Mouse (Mus musculus) embryonic facial prominence, embryonic 10.5 days (tissue): ENCODE measurements at regions not wholly inside any gene's neighbourhood (a gene's known extent, or its start where the extent isn't known, plus 50 kb on each side); places are given as distances from the start of the nearest gene placed in this dataset.

Source experiments
- DNase-seq: peaks from one replicate; pipeline ENCODE4 v3.0.0-alpha.2; 2017; ENCODE audit warnings: low spot score
- H3K27ac ChIP-seq: fragments of 300-500 bp; sonication (generic); replicated peaks from 2 replicates; pipeline ENCODE4 v1.5.1; 2016; ENCODE audit warnings: mild to moderate bottlenecking
- H3K27me3 ChIP-seq: fragments of 300-500 bp; sonication (generic); replicated peaks from 2 replicates; pipeline ENCODE4 v1.6.1; 2016; ENCODE audit warnings: low read depth, mild to moderate bottlenecking; ENCODE audit not compliant: poor library complexity, severe bottlenecking
- H3K36me3 ChIP-seq: fragments of 300-500 bp; sonication (generic); replicated peaks from 2 replicates; pipeline ENCODE4 v1.6.1; 2016; ENCODE audit warnings: mild to moderate bottlenecking, moderate library complexity
- H3K4me1 ChIP-seq: fragments of 300-500 bp; sonication (generic); 2 replicates; pipeline ENCODE4 v1.6.1; 2016
- H3K4me3 ChIP-seq: fragments of 300-500 bp; sonication (generic); 2 replicates; pipeline ENCODE4 v1.5.1; 2016; ENCODE audit warnings: mild to moderate bottlenecking, moderate library complexity
- H3K9me3 ChIP-seq: fragments of 300-500 bp; sonication (generic); 2 replicates; pipeline ENCODE4 v1.6.1; 2016; ENCODE audit warnings: mild to moderate bottlenecking
- WGBS: fragments of 180-500 bp; shearing (Covaris S2); methylation state at CpG from one replicate; pipeline ENCODE4 v1.1.7; 2016; 5-methylcytosine and 5-hydroxymethylcytosine counted together

GRCm38 (mm10) chr8:26438246-26438862 is 319.0 kb downstream of the Gm45692 start:
- peak overlapping the region; percentile 27; the same call in 1 of the 2 replicates for H3K27ac ChIP-seq
- no peaks in the 10 kb centered on the region for H3K9me3 ChIP-seq
- H3K27me3 ChIP-seq = no peaks in the 10 kb centered on the region
- H3K4me3 ChIP-seq = no peak overlapping the region
- WGBS = 88% methylated on average over 15 of the region's 15 CpGs
- H3K36me3 ChIP-seq = no peaks in the 10 kb centered on the region
- peaks cover 34% of the 10 kb centered on the region for H3K4me1 ChIP-seq
- no peak for DNase-seq

- no peaks in the 10 kb centered on the region for H3K27me3 ChIP-seq
- DNase-seq = no peak
- H3K27ac ChIP-seq = peak overlapping the region; percentile 63
- no peak overlapping the region for H3K4me3 ChIP-seq
- H3K9me3 ChIP-seq = no peaks in the 10 kb centered on the region
- H3K36me3 ChIP-seq = no peaks in the 10 kb centered on the region
- H3K4me1 ChIP-seq = peaks cover 34% of the 10 kb centered on the region
- WGBS = 62% methylated on average over 16 of the region's 16 CpGs
These were observed 319.5 kb downstream of the Gm45692 start for GRCm38 (mm10) chr8:26438877-26439276.

GRCm38 (mm10) chr8:26441268-26442030 is 322.1 kb downstream of the Gm45692 start:
- 79% methylated on average over 12 of the region's 12 CpGs for WGBS
- Histone ChIP-seq H3K36me3 (no peaks in the 10 kb centered on the region), H3K9me3 (no peaks in the 10 kb centered on the region), H3K27me3 (no peaks in the 10 kb centered on the region), H3K4me1 (peaks cover 23% of the 10 kb centered on the region), H3K27ac (no peak overlapping the region), H3K4me3 (no peak overlapping the region)
- no peak for DNase-seq

- Histone ChIP-seq H3K4me3 (no peak overlapping the region), H3K4me1 (peaks cover 16% of the 10 kb centered on the region), H3K27me3 (no peaks in the 10 kb centered on the region), H3K27ac (no peak overlapping the region), H3K36me3 (no peaks in the 10 kb centered on the region), H3K9me3 (no peaks in the 10 kb centered on the region)
- peak; percentile 79 for DNase-seq
- WGBS = 36% methylated on average over 4 of the region's 4 CpGs
These were observed 323.7 kb downstream of the Gm45692 start for GRCm38 (mm10) chr8:26443041-26443440.

GRCm38 (mm10) chr8:26443735-26444134 is 324.4 kb downstream of the Gm45692 start:
- Histone ChIP-seq H3K9me3 (no peaks in the 10 kb centered on the region), H3K27me3 (no peaks in the 10 kb centered on the region), H3K4me1 (peaks cover 11% of the 10 kb centered on the region), H3K36me3 (no peaks in the 10 kb centered on the region), H3K27ac (no peak overlapping the region), H3K4me3 (no peak overlapping the region)
- DNase-seq = no peak
- WGBS = 91% methylated on average over 11 of the region's 11 CpGs

GRCm38 (mm10) chr8:26445991-26446390 is 326.7 kb downstream of the Gm45692 start:
- H3K27ac ChIP-seq = no peak overlapping the region
- H3K4me3 ChIP-seq = no peak overlapping the region
- peaks cover 22% of the 10 kb centered on the region for H3K4me1 ChIP-seq
- no peak for DNase-seq
- H3K36me3 ChIP-seq = no peaks in the 10 kb centered on the region
- H3K27me3 ChIP-seq = no peaks in the 10 kb centered on the region
- WGBS = 84% methylated on average over 4 of the region's 4 CpGs
- no peaks in the 10 kb centered on the region for H3K9me3 ChIP-seq

GRCm38 (mm10) chr8:26447886-26448640 is 328.7 kb downstream of the Gm45692 start:
- 86% methylated on average over 8 of the region's 8 CpGs for WGBS
- Histone ChIP-seq H3K4me3 (no peak overlapping the region), H3K4me1 (peaks cover 32% of the 10 kb centered on the region), H3K27me3 (0 out of 2 replicates have a peak, but pooled peaks cover 3% of the 10 kb centered on the region), H3K9me3 (no peaks in the 10 kb centered on the region), H3K36me3 (no peaks in the 10 kb centered on the region), H3K27ac (no peak overlapping the region)
- no peak for DNase-seq

GRCm38 (mm10) chr8:26449291-26449690 is 330.0 kb downstream of the Gm45692 start:
- no peaks in the 10 kb centered on the region for H3K9me3 ChIP-seq
- no peak for DNase-seq
- no peaks in the 10 kb centered on the region for H3K36me3 ChIP-seq
- H3K4me1 ChIP-seq = peaks cover 38% of the 10 kb centered on the region
- 88% methylated on average over 7 of the region's 7 CpGs for WGBS
- 0 out of 2 replicates have a peak, but pooled peaks cover 3% of the 10 kb centered on the region for H3K27me3 ChIP-seq
- H3K27ac ChIP-seq = no peak overlapping the region
- no peak overlapping the region for H3K4me3 ChIP-seq

GRCm38 (mm10) chr8:26450543-26450942 is 331.2 kb downstream of the Gm45692 start:
- peak; percentile 81 for DNase-seq
- no peaks in the 10 kb centered on the region for H3K9me3 ChIP-seq
- WGBS = 36% methylated on average over 10 of the region's 10 CpGs
- peaks cover 38% of the 10 kb centered on the region for H3K4me1 ChIP-seq
- H3K36me3 ChIP-seq = no peaks in the 10 kb centered on the region
- H3K4me3 ChIP-seq = no peak overlapping the region
- peak overlapping the region; percentile 85 for H3K27ac ChIP-seq
- H3K27me3 ChIP-seq = peaks cover 7% of the 10 kb centered on the region; the same call in 1 of the 2 replicates

- WGBS = 65% methylated on average over 5 of the region's 5 CpGs
- Histone ChIP-seq H3K27me3 (peaks cover 7% of the 10 kb centered on the region; the same call in 1 of the 2 replicates), H3K27ac (peak overlapping the region; percentile 85), H3K36me3 (no peaks in the 10 kb centered on the region), H3K4me3 (no peak overlapping the region), H3K9me3 (no peaks in the 10 kb centered on the region), H3K4me1 (peaks cover 38% of the 10 kb centered on the region)
- no peak for DNase-seq
These were observed 333.7 kb downstream of the Gm45692 start for GRCm38 (mm10) chr8:26452976-26453573.

- Histone ChIP-seq H3K9me3 (no peaks in the 10 kb centered on the region), H3K4me3 (no peak overlapping the region), H3K4me1 (peaks cover 29% of the 10 kb centered on the region), H3K36me3 (no peaks in the 10 kb centered on the region), H3K27ac (no peak overlapping the region), H3K27me3 (peaks cover 42% of the 10 kb centered on the region)
- WGBS = 82% methylated on average over 2 of the region's 2 CpGs
- no peak for DNase-seq
These were observed 346.0 kb downstream of the Gm45692 start for GRCm38 (mm10) chr8:26465346-26465745.

GRCm38 (mm10) chr8:26468441-26468840 is 349.1 kb downstream of the Gm45692 start:
- Histone ChIP-seq H3K4me1 (peaks cover 46% of the 10 kb centered on the region), H3K27me3 (peaks cover 60% of the 10 kb centered on the region)
- 71% methylated on average over 2 of the region's 2 CpGs for WGBS

More at GRCm38 (mm10) chr8:26468441-26468840, 349.1 kb downstream of the Gm45692 start:
- DNase-seq = no peak
- Histone ChIP-seq H3K36me3 (no peaks in the 10 kb centered on the region), H3K27ac (no peak overlapping the region), H3K9me3 (no peaks in the 10 kb centered on the region), H3K4me3 (no peak overlapping the region)
